26 mouse cellular contexts compared by ENCODE assay signal in genomic region chr6:52775350-52775749, GRCm38 (mm10).
DNase-seq lines count a peak whose midpoint lies in the region; ATAC-seq and TF ChIP-seq lines count a peak whose summit lies in the region.
"Had no signal": no experiment of that assay in that cellular context is flagged by ENCODE, and none has a peak within 500 bp of the region (broad histone marks: within the 10 kb centered on the region; RNA-seq: fewer than 3 reads in every experiment).

No protein-coding gene starts in this region.

- no peak for TF ChIP-seq EP300 in lung, postnatal 0 days (IDR thresholded peaks at IDR 0.05)

- peak; percentile 52; the same call in 1 of the 2 replicates for ATAC-seq in lung, postnatal 0 days
- ATAC-seq: forebrain, embryonic 16.5 days; inflammation-experienced regulatory T-cells, adult 6 months had no signal

- H3K9ac ChIP-seq in lung, postnatal 0 days (replicated peaks; ENCODE audit: low read depth): no peak overlapping the region
- H3K9ac ChIP-seq: hindbrain, embryonic 14.5 days; neural tube, embryonic 15.5 days had no signal

- peak; percentile 17; the same call in 1 of the 2 replicates for TF ChIP-seq CTCF in lung, postnatal 0 days (IDR thresholded peaks at IDR 0.05)

- no peak overlapping the region for H3K4me3 ChIP-seq in lung, postnatal 0 days (ENCODE audit: low read depth, low read length)
- H3K4me3 ChIP-seq: embryonic facial prominence, embryonic 10.5 days; forebrain, embryonic 10.5 days; midbrain, embryonic 10.5 days; neural tube, embryonic 15.5 days had no signal

- 0 out of 2 replicates have a peak, but pooled peaks cover under 1% of the 10 kb centered on the region for H3K36me3 ChIP-seq in lung, postnatal 0 days (ENCODE audit: insufficient read depth, low read length)
- H3K36me3 ChIP-seq: forebrain, embryonic 10.5 days had no signal

- no peak overlapping the region for H3K4me2 ChIP-seq in lung, postnatal 0 days (replicated peaks; ENCODE audit: low read depth, low read length)
- H3K4me2 ChIP-seq: heart, embryonic 11.5 days; hindbrain, embryonic 14.5 days; neural tube, embryonic 15.5 days had no signal

- no peaks in the 10 kb centered on the region for H3K9me3 ChIP-seq in lung, postnatal 0 days (ENCODE audit: low read length)
- H3K9me3 ChIP-seq: embryonic facial prominence, embryonic 10.5 days; forebrain, embryonic 10.5 days; midbrain, embryonic 10.5 days; neural tube, embryonic 15.5 days had no signal

- H3K27me3 ChIP-seq in lung, postnatal 0 days (replicated peaks; ENCODE audit: insufficient read depth, low read length): no peaks in the 10 kb centered on the region
- H3K27me3 ChIP-seq: neural tube, embryonic 15.5 days had no signal

- H3K4me1 ChIP-seq in lung, postnatal 0 days (ENCODE audit: insufficient read depth, low read depth, low read length): no peaks in the 10 kb centered on the region
- H3K4me1 ChIP-seq: forebrain, embryonic 10.5 days; midbrain, embryonic 10.5 days had no signal

- DNase-seq in lung, postnatal 0 days (ENCODE audit: low spot score): peak; percentile 37
- DNase-seq in lung, postnatal 14 days: no peak
- DNase-seq in 3T3-L1 (ENCODE audit: low read depth, low spot score) (peak; percentile 13), R1 (ENCODE audit: low read depth, low spot score) (peak; percentile 21)
- DNase-seq in lung, postnatal 36 days: peak; percentile 52
- no peak for DNase-seq in urinary bladder, postnatal 4 days (ENCODE audit: low spot score in 2 of 2)
- no peak for DNase-seq in adrenal gland, postnatal 36 days
- no peak for DNase-seq in layer of hippocampus, postnatal 10 days (ENCODE audit: low spot score in 2 of 2)
- DNase-seq: adrenal gland, postnatal 14 days; cerebellum, adult 8-10 months; gastrocnemius, postnatal 36 days; heart, postnatal 4 days; kidney, adult 18-20 months; kidney, postnatal 10 days; left cerebral cortex, postnatal 4 days; right cerebral cortex, postnatal 14 days had no signal

- H3K27ac ChIP-seq in lung, postnatal 0 days (ENCODE audit: low read length): no peak overlapping the region
- H3K27ac ChIP-seq: embryonic facial prominence, embryonic 10.5 days; forebrain, embryonic 10.5 days; hindbrain, embryonic 14.5 days; macrophage; midbrain, embryonic 10.5 days; neural tube, embryonic 15.5 days; stomach, postnatal 0 days had no signal

- 70% methylated on average over 3 of the region's 3 CpGs for WGBS in lung, postnatal 0 days

Comparison
In these comparisons a context has a peak if more than half of its experiments do, and no peak if none do; other contexts are left out.
1. DNase-seq: peak in lung, postnatal 0 days (single experiment), 3T3-L1 (single experiment), R1 (single experiment) and lung, postnatal 36 days (single experiment); none in lung, postnatal 14 days (single experiment), urinary bladder, postnatal 4 days (0 of 2), adrenal gland, postnatal 36 days (0 of 2) and layer of hippocampus, postnatal 10 days (0 of 2).